Mouse (Mus musculus) induced T-regulatory cell, adult 2 months (primary cell): Measurements from ENCODE around the gene Map2k3.
A peak's percentile ranks its signal among the peaks of the same experiment; 100 is the strongest.

Experiments used
- DNase-seq: peaks from one replicate; pipeline ENCODE4 v3.0.0-alpha.2; 2012; ENCODE audit warnings: low read depth

Map2k3 gene

GRCm38 (mm10) chr11:60924981-60925380 is 6.9 kb upstream of the Map2k3 start:
- no peak for DNase-seq

DNA sequence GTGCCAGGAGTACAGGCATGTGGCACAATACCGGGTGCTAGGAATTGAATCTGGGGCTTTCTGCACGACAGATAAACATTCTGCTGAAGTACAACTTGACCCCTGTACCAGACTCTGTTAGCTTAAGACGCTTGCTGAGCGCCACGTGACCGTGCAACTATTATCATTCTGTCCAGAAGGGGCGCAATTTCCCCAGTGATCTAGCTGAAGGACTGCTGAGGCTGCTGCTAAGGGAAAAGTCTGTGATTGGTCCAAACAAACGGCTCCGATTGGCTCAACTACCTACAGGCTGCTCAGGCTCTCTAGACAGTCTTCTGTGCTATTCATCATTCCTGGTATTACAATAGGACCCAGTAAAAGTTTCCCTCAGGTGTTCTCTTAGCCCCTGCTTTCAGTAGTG is 4.6 kb upstream of the Map2k3 start:
- DNase-seq: peak; percentile 97

DNA sequence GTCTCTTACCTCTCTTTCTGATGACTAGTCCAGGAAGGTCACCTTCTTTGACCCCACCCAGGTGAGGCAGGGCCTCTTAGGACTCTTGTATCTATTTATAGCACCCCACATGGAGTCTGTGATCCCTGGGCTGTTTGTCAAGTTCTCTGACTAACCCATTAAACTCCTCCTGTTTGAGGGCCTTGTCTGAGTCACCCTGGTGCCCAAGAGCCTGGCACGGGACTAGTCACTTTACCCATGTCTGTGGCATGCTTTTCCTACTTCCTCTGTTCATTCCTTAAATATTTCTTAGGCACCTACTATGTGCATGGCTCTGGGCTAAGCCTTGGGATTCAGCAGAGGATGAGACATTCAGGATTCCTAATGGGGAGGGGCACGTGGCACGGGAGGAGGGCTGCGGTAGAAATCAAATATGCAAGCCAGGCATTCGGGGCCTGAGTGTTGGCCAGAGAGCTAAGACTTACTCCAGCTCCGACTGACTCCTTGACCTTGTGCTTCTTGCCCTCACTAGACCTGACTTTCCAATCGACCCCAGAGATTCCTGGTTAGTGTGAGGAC is 1.0 kb upstream of the Map2k3 start:
- DNase-seq: peak; percentile 43

DNA sequence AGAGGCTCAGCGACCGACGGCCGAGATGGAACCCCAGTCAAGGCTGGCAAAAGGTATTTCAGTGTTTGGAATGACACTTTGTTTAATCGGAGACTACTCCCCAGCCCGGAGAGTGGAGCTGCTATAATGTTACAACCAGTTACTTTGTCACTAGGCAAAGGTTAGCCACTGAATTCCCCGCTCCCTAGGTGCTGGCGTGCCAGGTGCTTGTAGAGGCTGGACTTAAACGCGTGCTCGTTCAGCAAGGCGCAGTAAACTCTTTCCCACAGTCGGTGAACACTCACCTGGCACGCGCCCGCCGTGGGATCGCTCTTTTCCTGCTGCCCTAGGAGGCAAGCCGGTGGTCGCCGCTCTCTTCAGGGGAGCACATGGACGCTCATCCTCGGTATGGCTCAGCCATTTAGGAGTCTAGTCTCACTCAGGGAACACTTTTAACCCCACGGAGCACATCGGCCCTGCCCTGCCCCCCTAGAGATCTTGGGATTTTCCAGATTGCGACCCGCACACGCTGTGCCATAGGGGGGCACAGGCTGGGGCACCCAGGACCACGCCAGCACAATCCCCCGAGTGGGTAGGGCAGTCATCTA is 458 bp upstream of the Map2k3 start:
- no peak for DNase-seq

DNA sequence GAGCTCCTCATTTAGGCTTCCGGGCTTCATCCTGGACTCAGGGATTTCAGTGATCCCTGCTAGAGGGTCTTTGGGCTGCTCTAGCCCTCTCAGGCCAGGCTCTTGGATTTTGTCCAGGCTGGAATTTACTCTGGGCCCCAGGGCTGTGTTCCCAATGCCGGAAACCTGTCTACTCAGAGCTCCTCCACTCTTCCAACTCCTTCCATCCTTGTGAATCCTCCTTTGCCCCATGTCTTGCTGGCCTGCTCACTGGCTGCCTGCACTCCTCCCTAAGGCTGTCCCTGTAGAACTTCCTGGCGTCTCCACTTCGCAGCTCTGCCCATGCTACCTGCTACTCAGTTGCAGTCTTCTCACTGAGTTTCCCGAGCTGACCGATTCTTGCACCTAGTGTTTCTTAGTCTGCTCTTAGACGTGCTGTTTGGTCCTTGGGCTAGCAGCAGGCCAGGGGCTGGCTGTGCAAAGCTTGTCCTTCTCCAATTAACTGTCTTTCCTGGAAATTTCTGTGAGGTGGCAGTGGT is 729 bp downstream of the Map2k3 start:
- peak; percentile 61 for DNase-seq

DNA sequence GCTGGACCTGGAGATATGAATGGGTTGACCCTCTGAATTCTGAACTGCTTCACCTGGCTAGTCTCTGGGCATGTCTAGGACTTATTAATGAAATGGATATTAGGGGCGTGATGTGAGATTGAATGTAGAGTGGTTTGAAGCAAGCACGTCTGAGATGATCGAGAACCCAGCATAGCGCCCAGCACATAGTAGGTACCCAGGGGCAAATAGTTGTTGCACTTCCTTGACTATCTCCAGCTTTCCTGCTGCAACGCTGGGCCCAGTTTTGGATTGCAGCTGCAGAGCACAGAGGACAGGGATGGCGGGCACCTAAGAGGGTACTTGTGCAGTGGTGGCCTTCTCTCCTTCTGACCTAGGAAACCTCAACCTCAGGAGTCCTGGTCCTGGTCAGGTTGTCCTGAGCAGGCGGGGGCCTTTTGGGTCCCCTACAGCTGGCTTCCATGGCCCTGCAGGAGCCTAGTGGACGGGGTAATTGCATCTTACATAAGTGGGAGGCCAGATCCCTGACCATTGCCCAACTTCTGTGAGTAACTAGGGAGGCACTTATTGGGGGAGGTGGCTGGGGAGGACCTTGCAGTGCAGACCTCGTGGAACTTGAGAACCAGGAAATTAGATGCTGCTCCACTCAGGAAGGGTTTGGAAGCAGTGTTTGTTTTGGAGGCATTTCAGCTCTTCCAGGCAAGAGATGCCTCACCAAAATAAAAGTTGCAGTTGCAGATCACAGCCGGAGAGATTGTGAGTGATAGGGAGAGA is 1.5 kb downstream of the Map2k3 start:
- peak; percentile 49 for DNase-seq

DNA sequence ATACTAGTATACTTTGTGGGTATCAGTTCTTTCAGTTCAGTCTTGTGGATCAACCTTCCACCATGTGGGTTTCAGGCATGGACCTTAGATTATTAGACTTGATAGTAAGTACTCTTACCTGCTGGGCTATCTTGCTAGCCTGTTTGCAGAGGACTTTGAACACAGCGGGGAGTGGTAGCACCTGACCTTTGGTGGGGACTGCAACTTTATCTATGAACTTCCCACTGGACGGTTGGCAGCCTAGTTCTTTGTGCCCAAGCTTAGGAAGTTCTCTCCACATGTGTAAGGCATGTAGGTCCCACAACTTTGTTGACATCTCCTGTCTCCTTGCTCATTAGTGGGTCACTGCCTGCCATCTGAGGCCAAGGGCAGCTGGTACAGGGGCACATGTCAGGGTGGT is 3.0 kb downstream of the Map2k3 start:
- DNase-seq: no peak

DNA sequence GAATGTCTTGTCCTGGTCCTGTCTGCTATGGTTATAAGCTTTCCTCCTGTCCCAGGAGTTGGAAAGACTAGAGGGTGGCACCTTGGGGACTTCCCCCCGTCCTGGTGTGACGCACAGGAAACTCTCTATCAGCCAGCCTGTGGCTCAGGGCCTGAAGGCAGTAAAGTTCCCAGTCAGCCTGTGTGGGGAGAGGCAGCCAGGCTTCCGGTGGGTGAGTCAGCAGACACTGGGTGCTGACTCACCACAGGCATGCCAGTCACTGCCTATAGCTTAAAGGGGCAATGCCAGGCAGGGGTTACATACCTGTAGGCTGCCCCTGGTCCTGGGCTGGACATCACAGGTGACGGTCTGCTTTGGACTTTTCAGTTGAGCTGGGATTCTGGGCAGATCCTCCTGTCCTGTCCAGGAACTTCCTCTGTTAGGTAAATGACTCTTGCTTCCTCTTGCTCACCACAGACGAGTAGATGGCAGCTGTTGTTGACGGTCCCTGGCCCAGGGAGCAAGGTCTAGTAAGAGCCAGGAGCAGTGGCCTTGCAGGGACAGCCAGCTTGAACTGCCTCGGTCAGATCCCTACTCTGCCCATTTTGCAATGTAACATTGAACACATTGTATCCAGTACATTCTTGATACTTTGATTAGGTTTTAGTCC is 3.6 kb downstream of the Map2k3 start:
- peak; percentile 94 for DNase-seq

- DNase-seq: no peak
These were observed 4.1 kb downstream of the Map2k3 start for GRCm38 (mm10) chr11:60935975-60936373.

- DNase-seq: peak; percentile 70
These were observed 5.8 kb downstream of the Map2k3 start for GRCm38 (mm10) chr11:60937611-60938010.

- no peak for DNase-seq
These were observed 7.7 kb downstream of the Map2k3 start for GRCm38 (mm10) chr11:60939487-60939886.

GRCm38 (mm10) chr11:60940501-60940900 is 8.7 kb downstream of the Map2k3 start:
- no peak for DNase-seq

GRCm38 (mm10) chr11:60941370-60941769 is 9.5 kb downstream of the Map2k3 start:
- no peak for DNase-seq

DNA sequence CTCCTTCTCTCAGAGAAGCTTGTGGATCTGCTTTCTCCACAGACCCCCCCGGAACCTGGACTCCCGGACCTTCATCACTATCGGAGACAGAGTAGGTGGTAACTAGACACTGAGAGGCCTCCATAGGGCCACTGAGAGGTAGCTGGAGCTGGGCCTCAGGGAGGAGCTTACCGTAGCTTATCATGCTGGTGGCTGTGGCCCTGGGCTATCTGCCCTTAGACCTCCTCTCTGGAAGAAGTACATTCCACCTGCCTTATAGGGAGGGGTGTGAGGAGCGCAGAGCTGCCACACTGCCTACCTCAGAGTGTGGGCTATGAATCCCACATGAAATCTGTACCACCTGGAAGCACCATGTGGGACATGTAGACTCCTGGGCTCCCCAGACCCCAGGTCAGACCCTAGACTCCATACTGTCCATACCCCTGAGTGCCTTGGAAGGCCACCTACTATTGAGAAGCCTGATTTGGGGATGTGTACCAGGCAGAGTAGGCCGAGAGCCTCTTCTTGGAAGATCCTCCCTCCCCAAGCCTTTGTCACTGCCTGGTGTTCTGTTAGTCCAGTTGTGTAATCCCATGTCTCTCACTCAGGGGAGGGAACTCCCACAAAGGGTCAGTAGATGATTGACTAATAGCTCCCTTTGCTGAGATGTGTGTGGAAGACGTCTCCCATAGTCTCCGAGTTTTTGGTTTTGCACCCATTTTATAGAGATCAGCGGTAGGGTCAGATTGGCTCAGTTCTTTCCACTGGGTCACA is 10.6 kb downstream of the Map2k3 start:
- no peak for DNase-seq

- no peak for DNase-seq
These were observed 13.2 kb downstream of the Map2k3 start for GRCm38 (mm10) chr11:60945003-60945402.

- DNase-seq: no peak
These were observed 20.1 kb downstream of the Map2k3 start for GRCm38 (mm10) chr11:60951896-60952295.

DNA sequence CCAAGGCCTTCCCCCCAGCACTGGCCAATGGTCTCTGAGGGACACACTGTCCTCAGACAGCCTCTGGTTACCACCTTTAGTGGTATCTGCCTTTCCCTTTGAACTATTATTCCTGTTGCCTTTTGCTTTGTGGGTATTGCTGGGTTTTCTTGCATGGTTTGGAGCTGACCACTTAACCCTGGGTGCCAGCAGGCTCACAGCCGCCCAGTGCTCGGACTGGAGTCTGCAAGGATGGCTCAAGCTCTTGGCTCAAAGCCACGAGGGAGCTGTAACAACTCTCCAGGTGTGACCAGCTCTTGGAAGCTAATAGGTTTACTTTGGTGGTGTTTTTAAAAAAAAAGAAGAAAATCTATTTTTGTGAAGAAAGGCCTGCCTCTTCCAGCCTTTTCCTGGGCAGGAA is 20.5 kb downstream of the Map2k3 start:
- no peak for DNase-seq

- no peak for DNase-seq
These were observed 21.2 kb downstream of the Map2k3 start for GRCm38 (mm10) chr11:60952986-60953385.

GRCm38 (mm10) chr11:60953803-60954202 is 22.0 kb downstream of the Map2k3 start:
- DNase-seq: peak; percentile 79

DNA sequence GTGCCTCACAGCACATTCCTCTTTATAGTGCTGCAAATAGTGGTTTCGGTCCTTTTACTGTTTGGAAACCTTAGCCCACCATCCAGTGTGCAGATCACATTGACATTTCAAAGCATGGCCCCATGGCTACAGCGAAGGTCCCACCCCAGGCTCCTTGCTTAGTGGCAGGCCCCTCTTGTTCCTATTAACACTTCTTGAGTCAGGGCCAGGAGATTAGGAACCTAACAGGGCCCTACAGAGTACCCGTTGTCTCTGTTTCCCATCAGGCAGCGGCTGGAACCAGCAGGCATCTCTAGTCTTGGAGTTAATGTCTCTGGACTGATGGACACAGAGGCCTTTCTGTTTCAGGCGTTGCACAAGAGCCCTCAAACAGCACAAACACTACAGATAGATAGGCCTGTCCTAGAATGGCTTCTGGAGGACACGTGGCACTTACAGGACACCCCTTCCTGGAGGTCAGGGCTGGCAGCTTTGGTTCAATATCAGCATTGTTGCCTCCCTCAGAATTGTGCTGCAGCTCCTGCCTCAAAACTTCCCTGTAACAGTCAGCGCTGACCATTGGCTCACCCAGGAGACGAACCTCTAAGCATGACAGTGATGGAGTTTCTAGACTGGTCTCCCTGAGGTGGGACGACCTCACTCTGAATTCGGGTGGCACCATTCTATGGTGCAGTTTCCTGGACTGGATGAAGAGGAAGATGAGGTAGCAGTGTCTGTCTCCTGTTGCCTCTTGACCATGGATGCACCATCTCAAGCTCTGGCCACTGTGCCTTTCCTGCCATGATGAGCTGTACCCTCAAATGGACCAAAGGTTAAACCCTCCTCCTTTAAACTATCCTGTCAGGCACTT is 22.6 kb downstream of the Map2k3 start:
- DNase-seq: no peak
